Mouse (Mus musculus) layer of hippocampus, postnatal 25 days (tissue): ENCODE results near the gene Gatm. TPM values are rescaled to one million over a fixed set of nuclear protein-coding genes. Genes with fewer than 3 reads are reported as not detected.

Experiments
- DNase-seq, 2 experiments: peaks; one replicate each; pipeline ENCODE4 v3.0.0; 2022; ENCODE audit warnings: mixed read lengths in 2 of 2, low spot score in 1 of 2; ENCODE audit errors: extremely low spot score in 1 of 2
- microRNA-seq, 2 experiments: library from miRNA; unstranded; fragments of <30 nt; microRNA quantifications; one replicate each; pipeline ENCODE4 v1.2.0; 2021
- total RNA-seq, 2 experiments: library from RNA; stranded (reverse); gene quantifications; 2 replicates each; pipeline ENCODE4 v1.2.3; 2021

The Gatm gene
- total RNA-seq, 2 experiments from 2014 or later: 53.6 to 58.9 TPM

DNA sequence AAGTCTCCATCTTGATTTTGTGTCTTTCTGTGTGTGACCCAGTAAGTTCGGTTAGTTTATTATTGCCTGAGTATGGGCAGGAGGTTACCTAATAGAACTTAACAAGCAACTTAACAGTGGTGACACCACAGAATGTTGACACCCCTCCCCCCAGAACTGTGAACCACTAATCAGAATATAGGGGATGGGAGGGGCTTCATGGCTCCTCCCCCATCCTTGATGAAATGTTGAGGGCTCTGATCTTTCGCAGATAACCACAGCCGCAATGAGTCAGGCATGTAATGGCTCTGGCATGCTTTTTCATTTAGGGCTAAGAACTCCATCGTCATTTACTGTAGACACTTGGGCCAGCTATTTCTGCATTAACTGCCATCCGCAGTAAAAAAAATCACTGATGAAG lies 49.9 kb downstream of the Gatm start:
- no peak for DNase-seq

DNA sequence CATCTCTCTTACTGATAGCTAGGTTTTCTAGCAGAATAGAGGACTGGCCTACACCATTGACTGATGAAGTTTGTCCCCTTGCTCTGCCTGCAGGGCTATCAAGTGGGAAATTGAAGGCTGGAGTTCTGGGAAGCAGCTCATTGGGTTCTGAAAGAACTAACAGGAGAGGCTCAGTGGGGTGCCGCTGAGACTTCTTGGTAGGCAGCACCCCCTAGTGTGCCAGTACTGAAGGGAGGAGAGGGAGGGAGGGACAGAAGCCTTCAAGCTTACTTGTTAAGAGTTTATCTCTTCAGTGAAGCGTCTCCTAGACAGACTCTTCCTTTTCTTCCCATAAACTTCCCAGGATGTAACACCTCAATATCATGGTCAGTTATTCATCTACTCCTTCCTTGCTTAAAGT lies 52.8 kb downstream of the Gatm start:
- DNase-seq: peak; percentile 36 to 64

Small RNA genes lying within 50 kb of the gene (microRNA-seq; reads per million reads assigned to microRNA genes)
- 1.7 to 2.6 reads per million in 2 experiments for gene Mir147

Other genes with a start within 250 kb of the Gatm start
- gene Shf, start 242.1 kb downstream of the Gatm start, total RNA-seq: 10 to 100 TPM; 60.7 to 62.2 TPM
- gene Slc28a2, start 184.8 kb downstream of the Gatm start, total RNA-seq: under 1 TPM in 1 of 2 experiments, not detected in 1; 0.12 TPM
- gene Gm14085, start 126.4 kb downstream of the Gatm start, total RNA-seq: not detected
- gene AA467197, start 25.7 kb upstream of the Gatm start, total RNA-seq: under 1 TPM in 1 of 2 experiments, not detected in 1; 0.57 TPM
- 10 to 100 TPM; 28.4 to 29.4 TPM for gene Slc30a4, start 91.4 kb upstream of the Gatm start, total RNA-seq
- 10 to 100 TPM; 22.8 to 23.6 TPM for gene Bloc1s6, start 127.2 kb upstream of the Gatm start, total RNA-seq
- gene Sqor, start 153.9 kb upstream of the Gatm start, total RNA-seq: 1 to 10 TPM; 4.0 to 5.4 TPM